Comparison of ENCODE assay signal across 9 mouse cellular contexts in the genomic region with DNA sequence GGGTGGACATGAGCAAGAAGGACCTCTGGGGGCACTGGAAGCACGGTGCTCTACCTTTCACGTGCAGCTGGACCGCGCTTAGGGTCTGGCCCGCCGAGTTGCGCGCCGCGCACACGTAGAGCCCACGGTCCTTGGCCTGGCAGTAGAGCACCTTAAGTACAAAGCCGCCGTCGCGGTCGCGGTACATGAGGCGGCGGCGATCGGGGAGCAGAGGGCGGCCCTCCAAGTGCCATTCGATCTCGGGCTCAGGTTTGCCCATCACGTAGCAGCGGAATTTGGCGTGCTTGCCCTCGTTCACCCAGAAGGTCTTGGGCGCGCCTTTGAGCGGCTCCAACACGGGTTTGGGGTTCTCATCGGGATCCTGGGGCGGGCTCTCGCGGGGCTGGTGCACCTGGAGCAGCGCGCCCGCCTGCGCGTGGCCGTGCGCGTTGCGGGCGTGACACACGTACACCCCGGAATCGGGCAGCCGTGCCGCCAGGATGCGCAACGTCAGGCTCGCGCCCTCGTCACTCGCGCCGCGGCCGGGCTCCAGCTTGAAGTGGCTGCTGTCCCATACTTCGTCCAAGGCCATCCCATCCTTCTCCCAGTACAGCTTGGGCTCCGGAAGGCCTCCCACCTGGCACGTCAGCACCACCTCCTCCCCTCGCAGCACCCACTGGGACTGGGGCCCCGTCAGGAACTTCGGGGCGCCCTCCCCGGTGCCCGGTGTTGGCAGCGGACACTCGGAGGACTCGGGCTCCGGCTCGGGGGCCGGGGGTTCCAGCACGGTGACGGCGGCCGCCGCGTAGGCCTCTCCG. TPM values are rescaled to one million over a fixed set of nuclear protein-coding genes. Genes with fewer than 3 reads are reported as not detected.
DNase-seq lines count a peak whose midpoint lies in the region; ATAC-seq lines count a peak whose summit lies in the region.
"Had no signal": no experiment of that assay in that cellular context is flagged by ENCODE, and none has a peak within 500 bp of the region (broad histone marks: within the 10 kb centered on the region; RNA-seq: fewer than 3 reads in every experiment).

No protein-coding gene starts in this region.

- peak; percentile 90 for DNase-seq in adrenal gland, adult 2 months
- peak; percentile 52 to 68 for DNase-seq in gastrocnemius, adult 8-10 months (ENCODE audit: low spot score in 2 of 2)
- DNase-seq in left cerebral cortex, postnatal 14 days (ENCODE audit: low spot score in 2 of 2) = peak; percentile 81 to 82
- DNase-seq in spleen, postnatal 4 days (ENCODE audit: low spot score in 2 of 2) = no peak

- peak overlapping the region; percentile 92 for H3K4me2 ChIP-seq in hindbrain, embryonic 16.5 days (ENCODE audit: low read length)
- peak overlapping the region; percentile 96 for H3K4me2 ChIP-seq in midbrain, embryonic 12.5 days (replicated peaks)
- peak overlapping the region; percentile 92 for H3K4me2 ChIP-seq in stomach, embryonic 15.5 days

- H3K4me3 ChIP-seq in hindbrain, embryonic 16.5 days (ENCODE audit: low read length) = peak overlapping the region; percentile 90
- peak overlapping the region; percentile 71 for H3K4me3 ChIP-seq in midbrain, embryonic 12.5 days
- H3K4me3 ChIP-seq in stomach, embryonic 15.5 days (replicated peaks) = peak overlapping the region; percentile 91

- H3K27me3 ChIP-seq in hindbrain, embryonic 16.5 days (replicated peaks; ENCODE audit: control insufficient read depth, insufficient read depth, low read length) = no peaks in the 10 kb centered on the region
- peaks cover 48% of the 10 kb centered on the region for H3K27me3 ChIP-seq in midbrain, embryonic 12.5 days
- no peaks in the 10 kb centered on the region for H3K27me3 ChIP-seq in stomach, embryonic 15.5 days (replicated peaks)

- no peaks in the 10 kb centered on the region for H3K9me3 ChIP-seq in hindbrain, embryonic 16.5 days (ENCODE audit: control insufficient read depth, low read length)
- no peaks in the 10 kb centered on the region for H3K9me3 ChIP-seq in midbrain, embryonic 12.5 days
- H3K9me3 ChIP-seq in stomach, embryonic 15.5 days = no peaks in the 10 kb centered on the region

- WGBS in hindbrain, embryonic 16.5 days = under 1% methylated on average over 76 of the region's 84 CpGs
- WGBS in midbrain, embryonic 12.5 days = under 1% methylated on average over 84 of the region's 84 CpGs
- under 1% methylated on average over 83 of the region's 84 CpGs for WGBS in stomach, embryonic 15.5 days

- peak; percentile 30; the same call in 1 of the 2 replicates for ATAC-seq in common myeloid progenitor, adult 5-6 weeks (replicated peaks; ENCODE audit: low read depth, poor library complexity, severe bottlenecking)
- ATAC-seq in hindbrain, embryonic 16.5 days = peak; percentile 84
- ATAC-seq in midbrain, embryonic 12.5 days (ENCODE audit: low FRiP score, low read depth) = peak; percentile 68
- ATAC-seq in stomach, embryonic 15.5 days (ENCODE audit: insufficient read depth, low FRiP score, low read depth) = peak; percentile 12; the same call in 1 of the 2 replicates

- H3K4me1 ChIP-seq in hindbrain, embryonic 16.5 days (ENCODE audit: control insufficient read depth, insufficient read depth, low read depth, low read length) = peaks cover 18% of the 10 kb centered on the region
- peaks cover 18% of the 10 kb centered on the region for H3K4me1 ChIP-seq in midbrain, embryonic 12.5 days
- peaks cover 34% of the 10 kb centered on the region for H3K4me1 ChIP-seq in stomach, embryonic 15.5 days

- H3K27ac ChIP-seq in hindbrain, embryonic 16.5 days (ENCODE audit: low read depth, low read length) = peak overlapping the region; percentile 85
- peak overlapping the region; percentile 72 for H3K27ac ChIP-seq in midbrain, embryonic 12.5 days (replicated peaks)
- peak overlapping the region; percentile 98 for H3K27ac ChIP-seq in stomach, embryonic 15.5 days
- H3K27ac ChIP-seq: macrophage had no signal

- H3K9ac ChIP-seq in hindbrain, embryonic 16.5 days (ENCODE audit: low read depth, low read length) = peak overlapping the region; percentile 87
- H3K9ac ChIP-seq in midbrain, embryonic 12.5 days (replicated peaks) = peak overlapping the region; percentile 88
- H3K9ac ChIP-seq in stomach, embryonic 15.5 days = peak overlapping the region; percentile 98

- intact Hi-C loops in left cerebral cortex, postnatal 14 days (cut with DNase I) = no loop called here

- H3K36me3 ChIP-seq in hindbrain, embryonic 16.5 days (ENCODE audit: control insufficient read depth, insufficient read depth, low read length) = peaks cover 6% of the 10 kb centered on the region; the same call in 1 of the 2 replicates
- peaks cover 22% of the 10 kb centered on the region for H3K36me3 ChIP-seq in midbrain, embryonic 12.5 days
- peaks cover 21% of the 10 kb centered on the region for H3K36me3 ChIP-seq in stomach, embryonic 15.5 days

RNA-seq across cellular contexts. Expression of a gene that starts 0.9 kb away (rescaled TPM):
- 10 to 100 TPM; 35.9 to 56.6 TPM for total RNA-seq in adrenal gland, adult 2 months (2021)
- 81.5 and 101 TPM in 2 replicates for polyA plus RNA-seq in adrenal gland, adult 2 months (2012; rRNA removed)
- total RNA-seq in common myeloid progenitor, adult 5-6 weeks (2017) = 1.4 and 2.7 TPM in 2 replicates
- total RNA-seq in gastrocnemius, adult 8-10 months (2022) = 10 to 100 TPM; 22.2 to 38.4 (median 28.3) TPM
- 25.4 and 26.1 TPM in 2 replicates for polyA plus RNA-seq in hindbrain, embryonic 16.5 days (2015; fragmentation: Nextera tagmentation; extraction: Ambion mirVana)
- total RNA-seq in left cerebral cortex, postnatal 14 days (2021) = 10 to 100 TPM; 33.4 to 35.1 TPM
- 42.7 and 46.6 TPM in 2 replicates for polyA plus RNA-seq in midbrain, embryonic 12.5 days (2016; fragmentation: Nextera tagmentation; extraction: Ambion mirVana)
- polyA plus RNA-seq in stomach, embryonic 15.5 days (2015; fragmentation: Nextera tagmentation; extraction: Ambion mirVana) = 75.1 and 84.0 TPM in 2 replicates
- polyA plus RNA-seq: macrophage had no signal

RNA-seq across cellular contexts. Expression of a gene that starts 1.5 kb away (rescaled TPM):
- total RNA-seq in adrenal gland, adult 2 months (2021) = 10 to 100 TPM; 15.0 to 38.5 TPM
- polyA plus RNA-seq in adrenal gland, adult 2 months (2012; rRNA removed) = 193 and 227 TPM in 2 replicates
- not detected in 2 replicates for total RNA-seq in common myeloid progenitor, adult 5-6 weeks (2017)
- total RNA-seq in gastrocnemius, adult 8-10 months (2022) = 1 to 10 TPM in 3 of 4 experiments, under 1 TPM in 1; 0.59 to 2.0 (median 1.5) TPM
- 17.9 and 18.7 TPM in 2 replicates for polyA plus RNA-seq in hindbrain, embryonic 16.5 days (2015; fragmentation: Nextera tagmentation; extraction: Ambion mirVana)
- 10 to 100 TPM; 30.7 to 31.9 TPM for total RNA-seq in left cerebral cortex, postnatal 14 days (2021)
- 7.2 and 8.9 TPM in 2 replicates for polyA plus RNA-seq in midbrain, embryonic 12.5 days (2016; fragmentation: Nextera tagmentation; extraction: Ambion mirVana)
- polyA plus RNA-seq in stomach, embryonic 15.5 days (2015; fragmentation: Nextera tagmentation; extraction: Ambion mirVana) = 8.0 and 9.6 TPM in 2 replicates
- polyA plus RNA-seq: macrophage had no signal

RNA-seq across cellular contexts. Expression of a gene that starts 16.0 kb away (rescaled TPM):
- total RNA-seq in adrenal gland, adult 2 months (2021) = 10 to 100 TPM; 16.6 to 19.3 TPM
- polyA plus RNA-seq in adrenal gland, adult 2 months (2012; rRNA removed) = 59.5 and 66.7 TPM in 2 replicates
- total RNA-seq in common myeloid progenitor, adult 5-6 weeks (2017) = 15.1 and 19.5 TPM in 2 replicates
- total RNA-seq in gastrocnemius, adult 8-10 months (2022) = 1 to 10 TPM; 7.1 to 9.9 (median 8.8) TPM
- 20.4 and 23.9 TPM in 2 replicates for polyA plus RNA-seq in hindbrain, embryonic 16.5 days (2015; fragmentation: Nextera tagmentation; extraction: Ambion mirVana)
- total RNA-seq in left cerebral cortex, postnatal 14 days (2021) = 10 to 100 TPM; 30.6 to 32.7 TPM
- 26.9 and 30.5 TPM in 2 replicates for polyA plus RNA-seq in midbrain, embryonic 12.5 days (2016; fragmentation: Nextera tagmentation; extraction: Ambion mirVana)
- polyA plus RNA-seq in stomach, embryonic 15.5 days (2015; fragmentation: Nextera tagmentation; extraction: Ambion mirVana) = 16.1 and 18.1 TPM in 2 replicates

RNA-seq across cellular contexts. Expression of a gene that starts 26.0 kb away (rescaled TPM):
- 1 to 10 TPM; 2.5 to 2.8 TPM for total RNA-seq in adrenal gland, adult 2 months (2021)
- polyA plus RNA-seq in adrenal gland, adult 2 months (2012; rRNA removed) = 15.0 and 17.4 TPM in 2 replicates
- 0.32 TPM in 1 of 2 replicates, not detected in the other for total RNA-seq in common myeloid progenitor, adult 5-6 weeks (2017)
- total RNA-seq in gastrocnemius, adult 8-10 months (2022) = not detected
- polyA plus RNA-seq in hindbrain, embryonic 16.5 days (2015; fragmentation: Nextera tagmentation; extraction: Ambion mirVana) = 50.5 and 52.5 TPM in 2 replicates
- 10 to 100 TPM; 76.1 to 77.3 TPM for total RNA-seq in left cerebral cortex, postnatal 14 days (2021)
- 26.5 and 27.6 TPM in 2 replicates for polyA plus RNA-seq in midbrain, embryonic 12.5 days (2016; fragmentation: Nextera tagmentation; extraction: Ambion mirVana)
- polyA plus RNA-seq in stomach, embryonic 15.5 days (2015; fragmentation: Nextera tagmentation; extraction: Ambion mirVana) = 2.3 and 2.7 TPM in 2 replicates
- polyA plus RNA-seq: macrophage had no signal

RNA-seq across cellular contexts. Expression of a gene that starts 26.2 kb away (rescaled TPM):
- total RNA-seq in adrenal gland, adult 2 months (2021) = 10 to 100 TPM; 50.9 to 57.8 TPM
- 250 and 268 TPM in 2 replicates for polyA plus RNA-seq in adrenal gland, adult 2 months (2012; rRNA removed)
- total RNA-seq in common myeloid progenitor, adult 5-6 weeks (2017) = 0.92 and 2.1 TPM in 2 replicates
- total RNA-seq in gastrocnemius, adult 8-10 months (2022) = 1 to 10 TPM; 2.0 to 3.5 (median 2.5) TPM
- 42.1 and 46.4 TPM in 2 replicates for polyA plus RNA-seq in hindbrain, embryonic 16.5 days (2015; fragmentation: Nextera tagmentation; extraction: Ambion mirVana)
- total RNA-seq in left cerebral cortex, postnatal 14 days (2021) = 10 to 100 TPM; 77.0 to 79.3 TPM
- 35.9 and 36.3 TPM in 2 replicates for polyA plus RNA-seq in midbrain, embryonic 12.5 days (2016; fragmentation: Nextera tagmentation; extraction: Ambion mirVana)
- 40.9 and 41.9 TPM in 2 replicates for polyA plus RNA-seq in stomach, embryonic 15.5 days (2015; fragmentation: Nextera tagmentation; extraction: Ambion mirVana)

Comparison
In these comparisons a context has a peak if more than half of its experiments do, and no peak if none do; other contexts are left out.
1. DNase-seq: peak in adrenal gland, adult 2 months (single experiment), gastrocnemius, adult 8-10 months (2 of 2) and left cerebral cortex, postnatal 14 days (2 of 2); none in spleen, postnatal 4 days (0 of 2).
2. ATAC-seq: peak in every context shown above with its lines; median percentile 84 in hindbrain, embryonic 16.5 days; 68 in midbrain, embryonic 12.5 days; 30 in common myeloid progenitor, adult 5-6 weeks; 12 in stomach, embryonic 15.5 days.
3. RNA of a gene that starts 1.5 kb away (total RNA-seq): 15.0 to 38.5 TPM in adrenal gland, adult 2 months and 30.7 to 31.9 TPM in left cerebral cortex, postnatal 14 days; 0.59 to 2.0 TPM in gastrocnemius, adult 8-10 months and not detected in common myeloid progenitor, adult 5-6 weeks; every median in the first group is over 4 times any median in the second.
4. Peak in every context shown above with its lines, with median percentiles within 50 percentile points of each other: H3K27ac ChIP-seq, H3K4me2 ChIP-seq, H3K4me3 ChIP-seq and H3K9ac ChIP-seq.